Mouse (Mus musculus): ENCODE measurements around the gene Hoxa5.
A peak's percentile ranks its signal among the peaks of the same experiment; 100 is the strongest.

Gene Hoxa5

GRCm38 (mm10) chr6:52225612-52226568, 21.5 kb upstream of the Hoxa5 start:
- DNase-seq, result no peak

GRCm38 (mm10) chr6:52224895-52225611, 20.7 kb upstream of the Hoxa5 start:
- no peak for DNase-seq

- no peak for DNase-seq
Measured at GRCm38 (mm10) chr6:52223939-52224760, 19.8 kb upstream of the Hoxa5 start.

- DNase-seq, result no peak
Measured at GRCm38 (mm10) chr6:52222729-52223128, 18.3 kb upstream of the Hoxa5 start.

GRCm38 (mm10) chr6:52221993-52222685, 17.8 kb upstream of the Hoxa5 start:
- DNase-seq, result no peak

GRCm38 (mm10) chr6:52221337-52221992, 17.1 kb upstream of the Hoxa5 start, which contains the start of gene Hoxa7:
TSS of gene Hoxa7 (minus strand) at chr6:52221854.
- DNase-seq, result peak; percentile 89 to 90

- DNase-seq, result no peak
Measured at GRCm38 (mm10) chr6:52220865-52221310, 16.5 kb upstream of the Hoxa5 start.

- no peak for DNase-seq
Measured at GRCm38 (mm10) chr6:52220003-52220864, 15.8 kb upstream of the Hoxa5 start.

- DNase-seq, result no peak
Measured at GRCm38 (mm10) chr6:52219234-52219942, 15.0 kb upstream of the Hoxa5 start.

GRCm38 (mm10) chr6:52218643-52219215, 14.3 kb upstream of the Hoxa5 start:
- DNase-seq, result no peak

GRCm38 (mm10) chr6:52217895-52218642, 13.7 kb upstream of the Hoxa5 start:
- no peak for DNase-seq

- no peak for DNase-seq
Measured at GRCm38 (mm10) chr6:52217459-52217768, 13.0 kb upstream of the Hoxa5 start.

- no peak for DNase-seq
Measured at GRCm38 (mm10) chr6:52216691-52217458, 12.5 kb upstream of the Hoxa5 start.

GRCm38 (mm10) chr6:52215771-52216535, 11.6 kb upstream of the Hoxa5 start:
- no peak for DNase-seq

- DNase-seq, result no peak
Measured at GRCm38 (mm10) chr6:52215070-52215469, 10.7 kb upstream of the Hoxa5 start.

- DNase-seq, result no peak
Measured at GRCm38 (mm10) chr6:52214271-52214670, 9.9 kb upstream of the Hoxa5 start.
